8 mouse cellular contexts compared by ENCODE assay signal in the genomic region with DNA sequence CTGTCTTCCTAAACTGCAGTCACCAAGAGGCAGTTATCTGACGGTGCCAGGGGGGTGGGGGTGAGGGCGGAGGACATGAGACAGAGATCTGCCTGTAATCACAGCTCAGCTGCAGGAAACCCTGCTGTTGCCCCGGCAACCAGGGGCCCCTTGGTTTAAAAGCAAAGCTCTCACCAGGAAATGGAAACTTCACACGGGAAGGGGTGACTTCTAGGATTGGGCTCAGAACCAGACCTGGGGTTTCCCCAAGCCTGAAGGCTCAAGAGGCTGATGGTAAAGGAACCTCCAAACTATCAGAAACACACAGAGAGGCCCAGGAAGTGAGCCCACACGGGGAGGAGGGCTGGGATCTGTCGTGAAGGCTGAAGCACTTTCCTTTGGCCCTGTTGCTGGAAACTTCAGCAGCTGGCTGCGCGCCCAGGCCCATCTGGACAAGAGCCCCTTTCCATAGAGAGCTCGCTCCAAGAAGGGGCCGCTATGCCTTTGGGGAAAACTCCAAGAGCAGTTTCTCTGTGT. TPM values are rescaled to one million over a fixed set of nuclear protein-coding genes. Genes with fewer than 3 reads are reported as not detected.
A peak's percentile ranks its signal among the peaks of the same experiment; 100 is the strongest.
DNase-seq lines count a peak whose midpoint lies in the region; ATAC-seq and TF ChIP-seq lines count a peak whose summit lies in the region.

No protein-coding gene starts in this region.

- TF ChIP-seq EP300 in liver, postnatal 0 days (IDR thresholded peaks at IDR 0.05; ENCODE audit: low read depth) = peak; percentile 20; the same call in 1 of the 2 replicates
- TF ChIP-seq EP300 in stomach, postnatal 0 days (optimal IDR thresholded peaks at IDR 0.05) = no peak

- ATAC-seq in heart, embryonic 14.5 days (ENCODE audit: insufficient number of reproducible peaks, insufficient read depth, low FRiP score, low read depth) = peak; percentile 82
- ATAC-seq in kidney, postnatal 0 days (replicated peaks; ENCODE audit: low FRiP score, low read depth) = peak; percentile 82
- peak; percentile 66 for ATAC-seq in liver, postnatal 0 days
- ATAC-seq in neural tube, embryonic 12.5 days (ENCODE audit: low FRiP score, low read depth) = peak; percentile 76
- peak; percentile 74 for ATAC-seq in stomach, postnatal 0 days (ENCODE audit: low FRiP score, low TSS enrichment)

- H3K27ac ChIP-seq in forebrain, embryonic 10.5 days = peak overlapping the region; percentile 92
- peak overlapping the region; percentile 98 to 99 for H3K27ac ChIP-seq in heart, embryonic 14.5 days (replicated peaks in 1 of 2; ENCODE audit: control insufficient read depth in 1 of 2, insufficient read depth in 1 of 2, low read depth in 2 of 2, low read length in 2 of 2)
- peak overlapping the region; percentile 93 for H3K27ac ChIP-seq in kidney, postnatal 0 days
- H3K27ac ChIP-seq in liver, postnatal 0 days (ENCODE audit: low read depth) = peak overlapping the region; percentile 80
- H3K27ac ChIP-seq in neural tube, embryonic 12.5 days = peak overlapping the region; percentile 51
- peak overlapping the region; percentile 85 for H3K27ac ChIP-seq in stomach, postnatal 0 days (replicated peaks)

- peak overlapping the region; percentile 34; the same call in 1 of the 2 replicates for H3K4me3 ChIP-seq in forebrain, embryonic 10.5 days
- H3K4me3 ChIP-seq in heart, embryonic 14.5 days (ENCODE audit: control insufficient read depth in 1 of 2, insufficient read depth in 1 of 2, low read depth in 1 of 2, low read length in 2 of 2) = peak overlapping the region in 1 of 2 experiments; percentile 6; a peak in 2 of 4 replicates
- no peak overlapping the region for H3K4me3 ChIP-seq in kidney, postnatal 0 days (replicated peaks; ENCODE audit: low read depth, low read length)
- H3K4me3 ChIP-seq in liver, postnatal 0 days (ENCODE audit: low read depth, low read length) = no peak overlapping the region
- no peak overlapping the region for H3K4me3 ChIP-seq in neural tube, embryonic 12.5 days
- H3K4me3 ChIP-seq in stomach, postnatal 0 days (ENCODE audit: low read depth, low read length) = no peak overlapping the region

- peaks cover 51% of the 10 kb centered on the region for H3K4me1 ChIP-seq in forebrain, embryonic 10.5 days
- peaks cover 66 to 99% of the 10 kb centered on the region in 2 experiments for H3K4me1 ChIP-seq in heart, embryonic 14.5 days (ENCODE audit: control insufficient read depth in 2 of 2, insufficient read depth in 2 of 2, low read length in 2 of 2)
- peaks cover 39% of the 10 kb centered on the region for H3K4me1 ChIP-seq in kidney, postnatal 0 days (replicated peaks; ENCODE audit: insufficient read depth, low read length)
- H3K4me1 ChIP-seq in liver, postnatal 0 days (ENCODE audit: insufficient read depth) = peaks cover 71% of the 10 kb centered on the region
- peaks cover 37% of the 10 kb centered on the region for H3K4me1 ChIP-seq in neural tube, embryonic 12.5 days
- H3K4me1 ChIP-seq in stomach, postnatal 0 days (replicated peaks; ENCODE audit: control insufficient read depth, insufficient read depth) = peaks cover 46% of the 10 kb centered on the region

- H3K9me3 ChIP-seq in forebrain, embryonic 10.5 days = no peaks in the 10 kb centered on the region
- H3K9me3 ChIP-seq in heart, embryonic 14.5 days (ENCODE audit: control insufficient read depth, low read length) = no peaks in the 10 kb centered on the region
- H3K9me3 ChIP-seq in kidney, postnatal 0 days (replicated peaks; ENCODE audit: low read length) = no peaks in the 10 kb centered on the region
- no peaks in the 10 kb centered on the region for H3K9me3 ChIP-seq in liver, postnatal 0 days (ENCODE audit: low read length)
- no peaks in the 10 kb centered on the region for H3K9me3 ChIP-seq in neural tube, embryonic 12.5 days
- no peaks in the 10 kb centered on the region for H3K9me3 ChIP-seq in stomach, postnatal 0 days (ENCODE audit: control insufficient read depth, low read length)

- no peaks in the 10 kb centered on the region for H3K27me3 ChIP-seq in forebrain, embryonic 10.5 days (ENCODE audit: poor library complexity, severe bottlenecking)
- no peaks in the 10 kb centered on the region for H3K27me3 ChIP-seq in heart, embryonic 14.5 days (ENCODE audit: control insufficient read depth, insufficient read depth, low read length)
- H3K27me3 ChIP-seq in kidney, postnatal 0 days (ENCODE audit: insufficient read depth, low read length) = no peaks in the 10 kb centered on the region
- no peaks in the 10 kb centered on the region for H3K27me3 ChIP-seq in liver, postnatal 0 days (ENCODE audit: insufficient read depth, low read length)
- no peaks in the 10 kb centered on the region for H3K27me3 ChIP-seq in neural tube, embryonic 12.5 days (replicated peaks)
- H3K27me3 ChIP-seq in stomach, postnatal 0 days (ENCODE audit: control insufficient read depth, insufficient read depth, low read length) = no peaks in the 10 kb centered on the region

- WGBS in forebrain, embryonic 10.5 days = 28% methylated on average over 10 of the region's 10 CpGs
- WGBS in heart, embryonic 14.5 days = 0% methylated on average over 10 of the region's 10 CpGs
- 1% methylated on average over 10 of the region's 10 CpGs for WGBS in kidney, postnatal 0 days
- 14% methylated on average over 10 of the region's 10 CpGs for WGBS in liver, postnatal 0 days (ENCODE audit: insufficient replicate concordance)
- 10% methylated on average over 10 of the region's 10 CpGs for WGBS in neural tube, embryonic 12.5 days
- WGBS in stomach, postnatal 0 days = 5% methylated on average over 10 of the region's 10 CpGs

- 0 out of 2 replicates have a peak, but pooled peaks cover 2% of the 10 kb centered on the region for H3K36me3 ChIP-seq in forebrain, embryonic 10.5 days (replicated peaks)
- peaks cover 67% of the 10 kb centered on the region for H3K36me3 ChIP-seq in heart, embryonic 14.5 days (ENCODE audit: control insufficient read depth, insufficient read depth, low read length)
- peaks cover 8% of the 10 kb centered on the region; the same call in 1 of the 2 replicates for H3K36me3 ChIP-seq in kidney, postnatal 0 days (ENCODE audit: insufficient read depth, low read length)
- H3K36me3 ChIP-seq in liver, postnatal 0 days (replicated peaks; ENCODE audit: insufficient read depth, low read length) = peaks cover 14% of the 10 kb centered on the region
- no peaks in the 10 kb centered on the region for H3K36me3 ChIP-seq in neural tube, embryonic 12.5 days
- H3K36me3 ChIP-seq in stomach, postnatal 0 days (ENCODE audit: control insufficient read depth, insufficient read depth, low read length) = no peaks in the 10 kb centered on the region; the same call in none of the 2 replicates

- peak overlapping the region; percentile 52 for H3K4me2 ChIP-seq in heart, embryonic 14.5 days (ENCODE audit: low read length)
- H3K4me2 ChIP-seq in kidney, postnatal 0 days (ENCODE audit: low read length) = peak overlapping the region; percentile 30
- peak overlapping the region; percentile 31 for H3K4me2 ChIP-seq in liver, postnatal 0 days (ENCODE audit: low read depth, low read length)
- peak overlapping the region; percentile 36 for H3K4me2 ChIP-seq in neural tube, embryonic 12.5 days (replicated peaks)
- H3K4me2 ChIP-seq in stomach, postnatal 0 days (replicated peaks; ENCODE audit: low read depth) = peak overlapping the region; percentile 37

- no peak for TF ChIP-seq CTCF in kidney, postnatal 0 days (IDR thresholded peaks at IDR 0.05; ENCODE audit: low read depth)
- no peak for TF ChIP-seq CTCF in liver, postnatal 0 days (IDR thresholded peaks at IDR 0.05; ENCODE audit: low read depth)
- TF ChIP-seq CTCF in stomach, postnatal 0 days (IDR thresholded peaks at IDR 0.05; ENCODE audit: low read depth) = 0 out of 2 replicates have a peak, but pooled peaks have one; percentile 6

- H3K9ac ChIP-seq in heart, embryonic 14.5 days (ENCODE audit: low read length) = peak overlapping the region; percentile 59
- peak overlapping the region; percentile 4; the same call in 1 of the 2 replicates for H3K9ac ChIP-seq in kidney, postnatal 0 days (ENCODE audit: low read depth, low read length)
- peak overlapping the region; percentile 41; the same call in 1 of the 2 replicates for H3K9ac ChIP-seq in liver, postnatal 0 days (replicated peaks)
- no peak overlapping the region for H3K9ac ChIP-seq in neural tube, embryonic 12.5 days
- H3K9ac ChIP-seq in stomach, postnatal 0 days (ENCODE audit: low read length) = peak overlapping the region; percentile 38

- peak; percentile 66 for DNase-seq in layer of hippocampus, adult 11-12 months (ENCODE audit: low spot score)
- no peak for DNase-seq in layer of hippocampus, adult 9-10 months (ENCODE audit: low spot score)
- peak; percentile 68 for DNase-seq in forebrain, embryonic 10.5 days (ENCODE audit: extremely low spot score, low spot score)
- DNase-seq in kidney, postnatal 0 days (ENCODE audit: low spot score) = peak; percentile 93
- DNase-seq in liver, postnatal 0 days = peak; percentile 79
- peak; percentile 84 for DNase-seq in stomach, postnatal 0 days (ENCODE audit: low spot score)

RNA-seq across cellular contexts. Expression of a gene that starts 10.1 kb away (rescaled TPM):
- polyA plus RNA-seq in forebrain, embryonic 10.5 days (2016; fragmentation: Nextera tagmentation; extraction: Ambion mirVana) = 35.4 and 38.9 TPM in 2 replicates
- polyA plus RNA-seq in heart, embryonic 14.5 days (2014; fragmentation: Nextera tagmentation; extraction: Ambion mirVana) = 369 and 384 TPM in 2 replicates
- 146 and 176 TPM in 2 replicates for polyA plus RNA-seq in kidney, postnatal 0 days (2015; fragmentation: Nextera tagmentation; extraction: Ambion mirVana)
- polyA plus RNA-seq in liver, postnatal 0 days (2015; fragmentation: Nextera tagmentation; extraction: Ambion mirVana) = 47.5 and 47.7 TPM in 2 replicates
- polyA plus RNA-seq in neural tube, embryonic 12.5 days (2016; fragmentation: Nextera tagmentation; extraction: Ambion mirVana) = 91.8 and 93.2 TPM in 2 replicates
- 140 and 141 TPM in 2 replicates for polyA plus RNA-seq in stomach, postnatal 0 days (2015; fragmentation: Nextera tagmentation; extraction: Ambion mirVana)

RNA-seq across cellular contexts. Expression of a gene that starts 54.8 kb away (rescaled TPM):
- polyA plus RNA-seq in forebrain, embryonic 10.5 days (2016; fragmentation: Nextera tagmentation; extraction: Ambion mirVana) = 0.25 and 0.73 TPM in 2 replicates
- polyA plus RNA-seq in heart, embryonic 14.5 days (2014; fragmentation: Nextera tagmentation; extraction: Ambion mirVana) = 25.6 and 26.7 TPM in 2 replicates
- polyA plus RNA-seq in kidney, postnatal 0 days (2015; fragmentation: Nextera tagmentation; extraction: Ambion mirVana) = 2.4 and 2.5 TPM in 2 replicates
- 1.3 and 1.6 TPM in 2 replicates for polyA plus RNA-seq in liver, postnatal 0 days (2015; fragmentation: Nextera tagmentation; extraction: Ambion mirVana)
- polyA plus RNA-seq in neural tube, embryonic 12.5 days (2016; fragmentation: Nextera tagmentation; extraction: Ambion mirVana) = 0.28 and 0.41 TPM in 2 replicates
- 5.1 and 5.4 TPM in 2 replicates for polyA plus RNA-seq in stomach, postnatal 0 days (2015; fragmentation: Nextera tagmentation; extraction: Ambion mirVana)
